In the genomic region with DNA sequence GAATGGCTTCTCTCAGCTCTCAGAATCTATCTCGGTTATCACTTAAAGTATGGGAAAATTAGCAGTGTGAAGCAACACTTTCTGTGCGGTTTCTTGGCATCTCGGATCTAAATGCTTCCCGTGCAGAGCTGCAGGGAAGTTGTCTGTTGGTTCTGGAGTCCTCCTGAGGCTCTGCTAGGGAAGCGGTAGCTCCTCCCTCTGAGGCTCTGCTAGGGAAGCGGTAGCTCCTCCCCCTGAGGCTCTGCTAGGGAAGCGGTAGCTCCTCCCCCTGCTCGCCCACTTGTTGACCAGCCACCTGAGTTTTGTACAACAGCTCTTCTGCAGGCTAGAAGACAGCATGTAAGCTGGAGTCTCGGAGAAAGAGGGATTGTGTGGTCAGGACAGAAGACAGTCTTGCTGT, we compare ENCODE assay signal across 8 mouse cellular contexts. TPM values are rescaled to one million over a fixed set of nuclear protein-coding genes. Genes with fewer than 3 reads are reported as not detected.
DNase-seq lines count a peak whose midpoint lies in the region; ATAC-seq and TF ChIP-seq lines count a peak whose summit lies in the region.

No protein-coding gene starts in this region.

- no peaks in the 10 kb centered on the region for H3K4me1 ChIP-seq in forebrain, embryonic 11.5 days (replicated peaks; ENCODE audit: control insufficient read depth, insufficient read depth, low read length)
- no peaks in the 10 kb centered on the region for H3K4me1 ChIP-seq in forebrain, embryonic 15.5 days
- H3K4me1 ChIP-seq in embryonic facial prominence, embryonic 14.5 days (ENCODE audit: control insufficient read depth, insufficient read depth, low read length): no peaks in the 10 kb centered on the region
- H3K4me1 ChIP-seq in intestine, embryonic 16.5 days (ENCODE audit: control insufficient read depth, insufficient read depth, low read length): peaks cover 17% of the 10 kb centered on the region
- peaks cover 13% of the 10 kb centered on the region for H3K4me1 ChIP-seq in lung, adult 2 months (ENCODE audit: control insufficient read depth, insufficient read depth, low read length)
- peaks cover 14% of the 10 kb centered on the region; the same call in 1 of the 2 replicates for H3K4me1 ChIP-seq in stomach, embryonic 16.5 days (ENCODE audit: control insufficient read depth, insufficient read depth, low read length)

- no peaks in the 10 kb centered on the region for H3K36me3 ChIP-seq in forebrain, embryonic 11.5 days (ENCODE audit: control insufficient read depth, insufficient read depth, low read length)
- no peaks in the 10 kb centered on the region for H3K36me3 ChIP-seq in forebrain, embryonic 15.5 days
- H3K36me3 ChIP-seq in embryonic facial prominence, embryonic 14.5 days (ENCODE audit: control insufficient read depth, insufficient read depth, low read length): peaks cover 5% of the 10 kb centered on the region
- no peaks in the 10 kb centered on the region for H3K36me3 ChIP-seq in intestine, embryonic 16.5 days (ENCODE audit: control insufficient read depth, insufficient read depth, low read length)
- no peaks in the 10 kb centered on the region for H3K36me3 ChIP-seq in stomach, embryonic 16.5 days (ENCODE audit: control insufficient read depth, insufficient read depth, low read length)

- no peaks in the 10 kb centered on the region for H3K27me3 ChIP-seq in forebrain, embryonic 11.5 days (ENCODE audit: control insufficient read depth, insufficient read depth, low read length)
- no peaks in the 10 kb centered on the region for H3K27me3 ChIP-seq in forebrain, embryonic 15.5 days
- no peaks in the 10 kb centered on the region for H3K27me3 ChIP-seq in embryonic facial prominence, embryonic 14.5 days (replicated peaks; ENCODE audit: control insufficient read depth, insufficient read depth, low read length)
- H3K27me3 ChIP-seq in intestine, embryonic 16.5 days (replicated peaks; ENCODE audit: control insufficient read depth, insufficient read depth, low read length): no peaks in the 10 kb centered on the region
- no peaks in the 10 kb centered on the region for H3K27me3 ChIP-seq in stomach, embryonic 16.5 days (ENCODE audit: control insufficient read depth, insufficient read depth, low read length)

- DNase-seq in forebrain, embryonic 11.5 days (ENCODE audit: low spot score): no peak
- DNase-seq in embryonic facial prominence, embryonic 14.5 days (ENCODE audit: low spot score): peak; percentile 74
- peak; percentile 26 for DNase-seq in lung, adult 2 months
- DNase-seq in cerebellum, adult 18-20 months: no peak
- DNase-seq in cerebellum, adult 11-12 months: no peak

- H3K27ac ChIP-seq in forebrain, embryonic 11.5 days (ENCODE audit: low read depth, low read length): no peak overlapping the region
- no peak overlapping the region for H3K27ac ChIP-seq in forebrain, embryonic 15.5 days (replicated peaks)
- H3K27ac ChIP-seq in embryonic facial prominence, embryonic 14.5 days (replicated peaks; ENCODE audit: low read depth, low read length): no peak overlapping the region
- H3K27ac ChIP-seq in intestine, embryonic 16.5 days (ENCODE audit: low read length): no peak overlapping the region; the same call in 1 of the 2 replicates
- H3K27ac ChIP-seq in stomach, embryonic 16.5 days (ENCODE audit: low read length): no peak overlapping the region

- no peak overlapping the region for H3K4me2 ChIP-seq in forebrain, embryonic 11.5 days (ENCODE audit: low read depth, low read length, severe bottlenecking)
- no peak overlapping the region for H3K4me2 ChIP-seq in forebrain, embryonic 15.5 days (replicated peaks)
- no peak overlapping the region for H3K4me2 ChIP-seq in embryonic facial prominence, embryonic 14.5 days (ENCODE audit: low read depth, low read length)
- 0 out of 2 replicates have a peak overlapping the region, but pooled peaks have one; percentile 17 for H3K4me2 ChIP-seq in intestine, embryonic 16.5 days (ENCODE audit: low read depth, low read length)
- peak overlapping the region; percentile 11; the same call in 1 of the 2 replicates for H3K4me2 ChIP-seq in stomach, embryonic 16.5 days (ENCODE audit: low read depth, low read length)

- WGBS in forebrain, embryonic 11.5 days: 21% methylated on average over 9 of the region's 9 CpGs
- WGBS in forebrain, embryonic 15.5 days: 28% methylated on average over 9 of the region's 9 CpGs
- WGBS in embryonic facial prominence, embryonic 14.5 days: 24% methylated on average over 9 of the region's 9 CpGs
- 18% methylated on average over 9 of the region's 9 CpGs for WGBS in intestine, embryonic 16.5 days
- WGBS in lung, adult 2 months: 17% methylated on average over 9 of the region's 9 CpGs
- WGBS in stomach, embryonic 16.5 days: 19% methylated on average over 9 of the region's 9 CpGs

- H3K4me3 ChIP-seq in forebrain, embryonic 11.5 days (ENCODE audit: low read depth, low read length): no peak overlapping the region
- H3K4me3 ChIP-seq in forebrain, embryonic 15.5 days: no peak overlapping the region
- H3K4me3 ChIP-seq in embryonic facial prominence, embryonic 14.5 days (ENCODE audit: low read depth, low read length): no peak overlapping the region
- no peak overlapping the region for H3K4me3 ChIP-seq in intestine, embryonic 16.5 days (ENCODE audit: low read length)
- H3K4me3 ChIP-seq in lung, adult 2 months (replicated peaks; ENCODE audit: extremely low read depth, low read depth, low read length): no peak overlapping the region
- no peak overlapping the region for H3K4me3 ChIP-seq in stomach, embryonic 16.5 days (replicated peaks; ENCODE audit: low read length)

- no peak for TF ChIP-seq POLR2A in lung, adult 2 months (IDR thresholded peaks at IDR 0.05; ENCODE audit: borderline replicate concordance, extremely low read depth, low read depth, low read length)

- no peaks in the 10 kb centered on the region for H3K9me3 ChIP-seq in forebrain, embryonic 11.5 days (ENCODE audit: control insufficient read depth, low read length)
- H3K9me3 ChIP-seq in forebrain, embryonic 15.5 days: no peaks in the 10 kb centered on the region
- H3K9me3 ChIP-seq in embryonic facial prominence, embryonic 14.5 days (ENCODE audit: control insufficient read depth, low read length): no peaks in the 10 kb centered on the region
- H3K9me3 ChIP-seq in intestine, embryonic 16.5 days (ENCODE audit: control insufficient read depth, low read length): no peaks in the 10 kb centered on the region
- H3K9me3 ChIP-seq in stomach, embryonic 16.5 days (replicated peaks; ENCODE audit: control insufficient read depth, low read length): no peaks in the 10 kb centered on the region

- ATAC-seq in forebrain, embryonic 11.5 days (replicated peaks; ENCODE audit: low FRiP score): peak; percentile 78
- ATAC-seq in forebrain, embryonic 15.5 days (replicated peaks): no peak
- ATAC-seq in embryonic facial prominence, embryonic 14.5 days (ENCODE audit: low read depth): peak; percentile 58
- peak; percentile 79 for ATAC-seq in intestine, embryonic 16.5 days
- peak; percentile 78 for ATAC-seq in stomach, embryonic 16.5 days (ENCODE audit: insufficient read depth, low FRiP score)

- no peak for TF ChIP-seq CTCF in lung, adult 2 months (IDR thresholded peaks at IDR 0.05; ENCODE audit: insufficient read depth, low read length)

- H3K9ac ChIP-seq in forebrain, embryonic 11.5 days (ENCODE audit: low read length): no peak overlapping the region
- no peak overlapping the region for H3K9ac ChIP-seq in forebrain, embryonic 15.5 days (replicated peaks)
- no peak overlapping the region for H3K9ac ChIP-seq in embryonic facial prominence, embryonic 14.5 days (ENCODE audit: low read depth, low read length)
- H3K9ac ChIP-seq in intestine, embryonic 16.5 days (ENCODE audit: low read depth, low read length): no peak overlapping the region
- H3K9ac ChIP-seq in stomach, embryonic 16.5 days (ENCODE audit: low read length): no peak overlapping the region

RNA-seq across cellular contexts. Expression of a gene that starts 20.9 kb away (rescaled TPM):
- 24.7 and 29.4 TPM in 2 replicates for polyA plus RNA-seq in forebrain, embryonic 11.5 days (2014; fragmentation: Nextera tagmentation; extraction: Ambion mirVana)
- 37.9 and 41.2 TPM in 2 replicates for polyA plus RNA-seq in forebrain, embryonic 15.5 days (2015; fragmentation: Nextera tagmentation; extraction: Ambion mirVana)
- polyA plus RNA-seq in embryonic facial prominence, embryonic 14.5 days (2014; fragmentation: Nextera tagmentation; extraction: Ambion mirVana): 27.1 and 30.3 TPM in 2 replicates
- polyA plus RNA-seq in intestine, embryonic 16.5 days (2015; fragmentation: Nextera tagmentation; extraction: Ambion mirVana): 36.5 and 41.6 TPM in 2 replicates
- 16.7 and 34.1 TPM in 2 replicates for polyA plus RNA-seq in lung, adult 2 months (2012; rRNA removed)
- 35.1 and 41.6 TPM in 2 replicates for polyA plus RNA-seq in stomach, embryonic 16.5 days (2015; fragmentation: Nextera tagmentation; extraction: Ambion mirVana)

Comparison
In these comparisons a context has a peak if more than half of its experiments do, and no peak if none do; other contexts are left out.
1. DNase-seq: peak in embryonic facial prominence, embryonic 14.5 days (single experiment) and lung, adult 2 months (single experiment); none in forebrain, embryonic 11.5 days (single experiment), cerebellum, adult 18-20 months (0 of 2) and cerebellum, adult 11-12 months (single experiment).
2. H3K4me2 ChIP-seq: peak in intestine, embryonic 16.5 days (single experiment) and stomach, embryonic 16.5 days (single experiment); none in forebrain, embryonic 11.5 days (single experiment), forebrain, embryonic 15.5 days (single experiment) and embryonic facial prominence, embryonic 14.5 days (single experiment).